Mouse (Mus musculus) urinary bladder, postnatal 10 days (tissue): Measurements from ENCODE around the gene Lancl2.

Experiments
- DNase-seq: peaks from one replicate; pipeline ENCODE4 v3.0.0; 2022; ENCODE audit warnings: low spot score

Gene Lancl2

DNA sequence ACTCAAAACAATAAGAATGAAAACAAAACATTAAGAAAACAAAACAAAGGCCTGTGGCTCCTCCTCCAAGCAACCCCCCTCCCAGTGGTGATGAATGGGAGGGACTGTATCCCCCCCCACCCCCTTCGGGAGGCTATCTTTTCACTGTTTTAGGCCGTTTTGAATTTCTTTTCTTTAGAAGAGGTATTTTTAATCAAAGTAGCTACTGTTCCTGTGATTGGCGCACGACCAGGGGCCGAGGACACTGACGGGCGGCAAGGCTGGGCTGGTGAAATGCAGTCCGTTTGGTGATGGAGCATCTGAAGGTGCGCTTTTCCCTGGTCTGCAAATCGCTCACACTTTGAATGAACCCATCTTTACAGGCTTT lies at the start of gene Lancl2:
TSS of gene Lancl2 (plus strand) at position 165 of the 367 bp plus-strand sequence.
- no peak for DNase-seq

DNA sequence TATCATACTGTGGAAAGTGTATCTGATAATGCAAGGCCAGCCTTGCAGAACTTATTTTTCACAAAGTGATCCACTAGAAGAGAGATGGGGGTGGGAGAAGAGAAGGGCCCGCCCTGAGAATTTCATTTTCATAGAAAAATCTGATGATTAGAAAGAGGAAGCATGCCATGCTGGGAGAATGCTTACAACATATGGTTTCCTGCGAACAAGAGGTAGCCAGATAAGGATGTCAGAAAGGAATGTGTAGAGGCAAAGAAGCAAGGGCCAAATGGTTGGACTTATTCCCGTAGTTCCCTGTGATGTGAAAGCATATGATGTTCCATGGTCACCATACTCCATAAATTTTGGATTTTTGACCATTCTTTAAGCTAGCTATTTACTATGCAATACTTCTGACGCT lies 41.0 kb upstream of the Lancl2 start:
- DNase-seq: no peak

DNA sequence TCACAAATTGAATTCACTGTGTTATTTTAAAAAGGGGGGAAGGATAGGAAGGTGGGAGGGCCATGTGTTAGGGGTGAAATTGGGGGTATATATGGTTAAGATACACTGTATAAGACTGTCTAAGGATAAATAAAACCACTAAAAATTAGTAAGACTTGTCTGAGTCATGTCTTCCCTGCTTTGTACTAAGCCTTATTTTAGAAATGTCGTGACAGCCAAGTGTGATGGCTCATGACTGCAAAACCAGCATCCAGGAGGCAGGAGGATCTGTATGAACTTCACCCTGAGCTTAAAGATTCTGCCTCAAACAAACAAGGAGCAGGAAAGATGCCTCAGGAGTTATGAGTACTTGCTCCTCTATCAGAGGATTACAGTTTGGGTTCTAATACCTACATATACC lies 18.2 kb upstream of the Lancl2 start:
- DNase-seq: no peak

DNA sequence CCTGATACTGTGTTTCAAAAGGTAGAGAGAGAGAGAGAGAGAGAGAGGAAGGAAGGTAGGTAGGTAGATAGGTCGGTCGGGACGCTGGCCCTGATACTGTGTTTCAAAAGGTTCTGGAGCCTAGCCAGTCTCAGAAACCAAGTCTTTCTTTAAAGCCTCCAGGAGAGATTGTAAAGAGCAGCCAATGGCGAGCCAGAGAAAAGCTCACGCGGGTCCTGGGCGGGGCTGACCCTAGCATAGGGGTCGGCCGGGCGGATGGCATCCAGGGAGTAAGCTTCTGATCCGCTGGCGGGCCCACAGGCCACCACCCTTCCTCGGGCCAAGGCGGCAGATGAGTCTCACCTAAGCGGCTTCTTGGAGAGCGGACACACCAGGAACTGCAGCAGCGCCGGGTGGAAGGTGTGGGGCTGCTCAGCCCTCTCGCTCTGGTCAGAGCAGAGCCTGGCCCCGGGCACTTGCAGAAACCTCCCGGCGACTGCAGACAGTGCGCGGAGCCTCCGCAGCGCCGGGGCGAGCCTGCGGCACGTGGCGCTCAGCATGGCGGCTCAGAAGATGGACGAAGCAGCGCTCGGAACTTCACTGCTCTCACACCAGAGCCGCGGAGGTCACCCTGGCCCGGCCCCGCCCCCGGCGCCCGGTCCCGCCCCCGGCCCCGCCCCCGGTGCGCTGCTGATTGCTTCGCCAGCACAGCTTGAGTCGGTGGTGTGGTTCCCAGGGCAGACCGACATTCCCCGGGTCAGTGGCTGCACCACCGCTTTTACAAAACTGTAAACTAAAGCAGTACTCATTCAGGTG lies 10.7 kb upstream of the Lancl2 start, which contains the start of gene Pyurf:
TSS of gene Pyurf (minus strand) at position 612 of the 795 bp plus-strand sequence.
- DNase-seq: peak; percentile 34

DNA sequence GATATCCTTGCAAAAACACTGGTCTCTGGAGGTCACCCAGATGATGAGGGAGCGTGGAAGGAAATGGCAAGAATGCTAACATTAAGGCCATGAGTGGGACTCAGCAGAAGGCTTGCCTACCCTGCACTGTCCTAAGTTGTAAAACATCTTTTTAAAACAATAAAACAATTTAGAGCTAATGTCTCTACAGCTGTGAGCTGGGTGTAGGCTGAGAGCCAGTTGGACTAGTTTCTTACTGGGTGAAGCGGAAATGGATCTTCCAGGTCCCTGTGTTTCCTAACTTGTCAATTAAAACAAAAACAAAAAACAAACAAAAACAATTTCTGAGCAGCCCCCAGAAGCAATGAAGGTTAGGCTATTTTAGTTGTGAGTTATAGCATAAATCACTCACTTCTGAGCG lies 9.2 kb upstream of the Lancl2 start:
- DNase-seq: no peak

DNA sequence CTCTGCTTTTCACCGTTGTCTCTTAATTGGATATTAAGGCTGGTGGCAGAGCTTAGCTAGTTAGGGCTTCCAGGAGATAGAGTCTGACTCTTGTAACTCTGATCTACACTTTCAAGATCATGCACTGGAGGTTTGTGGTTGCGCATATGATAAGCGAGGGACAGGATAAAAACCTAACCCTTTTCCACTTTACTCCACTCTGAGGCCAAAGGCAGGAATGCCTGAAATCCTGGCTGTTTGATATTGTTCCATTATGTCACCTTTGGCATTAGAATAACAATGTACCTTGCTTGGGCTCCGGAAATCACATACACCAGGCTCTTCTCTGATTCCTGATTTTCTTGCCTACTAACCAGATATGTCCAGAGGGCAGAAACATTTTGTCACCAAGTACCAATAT lies 654 bp upstream of the Lancl2 start:
- DNase-seq: no peak

DNA sequence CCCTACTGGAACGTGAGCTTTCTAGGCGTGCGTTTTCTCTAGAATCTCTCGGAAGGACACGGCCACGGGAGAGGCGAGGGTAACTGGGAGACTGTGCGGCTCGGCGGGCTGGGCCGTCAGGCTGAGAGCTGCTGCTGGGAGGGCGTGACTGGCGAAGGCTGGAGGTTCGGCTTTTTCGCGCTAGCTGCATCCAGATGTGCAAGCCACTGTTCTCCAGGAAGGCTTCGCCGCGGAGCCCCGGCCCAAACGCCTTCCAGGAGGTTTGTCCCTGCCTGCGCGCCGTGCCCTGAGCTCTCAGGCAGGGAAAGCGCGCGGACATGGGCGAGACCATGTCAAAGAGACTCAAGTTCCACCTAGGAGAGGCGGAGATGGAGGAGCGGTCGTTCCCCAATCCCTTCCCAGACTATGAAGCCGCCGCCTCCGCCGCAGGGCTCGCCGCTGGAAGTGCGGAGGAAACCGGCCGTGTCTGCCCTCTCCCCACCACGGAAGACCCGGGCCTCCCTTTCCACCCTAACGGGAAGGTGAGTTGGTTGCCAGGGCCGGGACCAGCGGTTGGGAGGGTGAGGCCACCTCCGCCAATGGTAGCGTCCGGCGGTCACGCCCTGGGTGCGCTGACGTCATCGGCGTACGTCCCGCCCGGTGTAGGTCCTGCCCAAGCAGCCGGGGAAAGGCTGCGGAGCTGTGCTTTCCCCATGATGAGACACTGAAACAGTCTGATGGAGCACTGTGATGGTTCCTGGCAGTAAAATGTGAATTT lies 581 bp downstream of the Lancl2 start:
- DNase-seq: peak; percentile 81

DNA sequence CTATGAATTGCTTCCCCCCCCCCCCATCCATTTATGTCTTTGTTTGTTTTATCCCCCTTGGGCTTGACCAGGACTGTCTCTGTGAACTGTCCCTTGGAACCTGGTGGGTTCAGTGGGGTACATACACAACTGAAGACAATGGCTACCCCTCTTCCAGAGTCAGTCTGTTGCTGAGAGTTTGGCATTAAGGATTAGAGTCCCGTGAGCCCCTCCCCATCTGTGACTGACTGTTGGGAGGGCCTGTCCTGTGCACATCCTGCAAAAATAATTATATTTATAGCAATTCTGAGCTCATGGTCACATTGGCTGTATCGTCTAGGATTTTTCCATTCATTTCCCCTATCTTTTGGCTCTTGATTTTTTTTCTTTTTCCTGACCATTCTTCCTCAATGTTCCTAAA lies 1.4 kb downstream of the Lancl2 start:
- DNase-seq: no peak

DNA sequence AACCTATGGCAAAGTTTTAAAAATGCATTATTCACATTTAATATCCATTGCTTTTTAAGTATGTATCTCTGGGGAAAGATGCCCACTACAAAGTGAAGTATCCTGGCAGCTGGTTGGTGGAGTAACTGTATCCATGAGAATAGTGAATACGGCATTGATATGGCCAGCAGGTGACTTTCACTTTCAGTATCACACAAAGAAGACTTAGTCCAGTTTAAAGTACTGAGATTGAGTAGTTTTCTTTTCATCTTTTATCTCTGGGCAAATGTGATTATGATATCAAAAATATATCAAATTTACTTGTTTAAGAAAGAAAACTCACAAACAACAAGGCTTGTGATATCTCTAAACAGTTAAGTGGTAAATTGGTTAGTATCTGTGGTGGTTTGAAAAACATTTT lies 4.4 kb downstream of the Lancl2 start:
- DNase-seq: no peak

DNA sequence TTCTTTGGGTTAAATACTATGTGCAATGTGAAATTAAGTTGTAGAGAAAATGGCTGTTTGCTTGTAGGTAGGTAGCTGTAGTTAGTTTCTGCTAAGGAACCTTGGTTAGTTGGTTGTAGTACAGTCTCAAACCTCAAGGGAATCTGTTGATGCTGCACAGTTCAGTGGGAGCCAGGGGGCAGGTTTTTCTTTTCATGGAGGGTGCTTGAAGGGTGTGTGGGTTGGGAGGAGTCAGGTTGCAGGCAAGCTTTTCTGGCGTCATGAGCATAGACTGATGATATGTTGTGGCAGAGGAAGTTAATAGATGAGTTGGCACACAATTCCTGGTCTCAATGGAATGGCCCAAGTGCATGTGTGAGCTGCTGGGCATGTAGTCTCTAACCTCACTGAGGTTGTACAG lies 9.4 kb downstream of the Lancl2 start:
- DNase-seq: no peak

DNA sequence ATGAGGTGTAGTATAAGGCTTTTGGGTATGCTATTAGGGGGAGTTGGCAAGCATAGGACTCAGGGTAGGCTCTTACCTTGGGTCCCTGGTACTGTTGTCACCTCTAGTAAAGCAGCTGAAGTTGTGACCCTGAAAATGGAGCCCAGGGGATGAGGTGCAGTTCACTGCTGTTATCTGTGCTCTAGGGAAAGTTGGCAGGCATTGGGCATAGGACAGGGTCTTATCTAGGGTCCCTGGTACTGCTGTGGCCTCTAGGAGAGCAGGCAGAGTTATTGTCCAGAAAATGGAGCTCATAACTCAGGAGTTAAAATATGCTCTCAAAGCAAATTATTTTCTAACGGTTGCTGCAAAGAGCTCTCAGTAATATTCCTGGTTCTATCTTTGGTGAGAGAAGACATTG lies 19.0 kb downstream of the Lancl2 start:
- DNase-seq: no peak

DNA sequence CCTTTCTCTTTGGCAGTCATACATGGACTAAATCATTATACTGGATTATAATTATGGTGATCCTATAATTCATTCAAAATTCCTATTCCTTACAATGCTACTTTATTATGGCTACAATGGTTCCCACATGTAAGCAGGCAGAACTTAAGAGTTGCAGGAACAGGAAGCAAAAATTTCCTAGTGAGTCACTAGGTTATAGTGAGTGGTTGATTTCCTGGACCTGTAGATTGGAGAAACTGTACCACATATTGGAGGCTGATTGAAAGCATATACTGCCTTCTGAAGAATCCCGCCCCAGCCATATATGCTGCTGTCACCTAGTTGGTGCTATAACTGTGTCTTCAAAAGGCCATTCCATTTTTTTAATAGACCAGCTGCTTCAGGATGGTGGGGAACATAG lies 40.4 kb downstream of the Lancl2 start:
- no peak for DNase-seq

DNA sequence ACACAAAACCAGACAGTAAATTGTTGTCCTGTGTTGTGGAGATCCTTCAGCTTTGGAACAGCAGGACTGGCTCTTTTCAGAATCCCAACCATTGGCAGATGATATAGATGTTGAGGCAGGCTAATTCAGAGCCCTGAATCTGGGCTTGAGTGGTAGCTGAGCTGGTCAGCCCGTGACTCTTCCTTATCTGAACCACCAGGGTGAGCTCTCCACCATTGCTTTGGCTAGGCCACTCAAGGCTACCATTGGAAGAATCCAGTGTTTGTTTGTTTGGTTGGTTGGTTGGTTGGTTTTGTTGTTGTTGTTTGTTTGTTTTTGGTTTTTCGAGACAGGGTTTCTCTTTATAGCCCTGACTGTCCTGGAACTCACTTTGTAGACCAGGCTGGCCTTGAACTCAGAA lies 41.0 kb downstream of the Lancl2 start:
- DNase-seq: no peak

DNA sequence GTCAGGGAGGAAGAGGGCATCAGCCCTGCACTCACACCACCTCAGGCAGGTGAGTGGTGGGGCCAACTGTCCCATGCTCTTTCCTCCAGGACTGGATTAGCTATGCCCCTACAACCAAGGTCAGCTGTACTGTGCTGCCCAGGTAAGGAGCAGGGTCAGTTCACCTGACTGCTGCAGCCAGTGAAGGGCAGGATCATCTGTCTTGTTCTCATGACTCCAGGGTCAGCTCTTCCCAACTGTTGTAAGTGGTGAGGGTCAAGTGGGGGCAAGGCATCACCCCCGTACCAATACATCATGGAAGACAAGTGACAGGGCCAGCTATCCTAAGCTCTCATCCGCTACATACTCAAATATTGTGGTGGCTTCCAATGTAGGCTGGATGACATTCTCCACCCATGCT lies 41.8 kb downstream of the Lancl2 start:
- DNase-seq: no peak

DNA sequence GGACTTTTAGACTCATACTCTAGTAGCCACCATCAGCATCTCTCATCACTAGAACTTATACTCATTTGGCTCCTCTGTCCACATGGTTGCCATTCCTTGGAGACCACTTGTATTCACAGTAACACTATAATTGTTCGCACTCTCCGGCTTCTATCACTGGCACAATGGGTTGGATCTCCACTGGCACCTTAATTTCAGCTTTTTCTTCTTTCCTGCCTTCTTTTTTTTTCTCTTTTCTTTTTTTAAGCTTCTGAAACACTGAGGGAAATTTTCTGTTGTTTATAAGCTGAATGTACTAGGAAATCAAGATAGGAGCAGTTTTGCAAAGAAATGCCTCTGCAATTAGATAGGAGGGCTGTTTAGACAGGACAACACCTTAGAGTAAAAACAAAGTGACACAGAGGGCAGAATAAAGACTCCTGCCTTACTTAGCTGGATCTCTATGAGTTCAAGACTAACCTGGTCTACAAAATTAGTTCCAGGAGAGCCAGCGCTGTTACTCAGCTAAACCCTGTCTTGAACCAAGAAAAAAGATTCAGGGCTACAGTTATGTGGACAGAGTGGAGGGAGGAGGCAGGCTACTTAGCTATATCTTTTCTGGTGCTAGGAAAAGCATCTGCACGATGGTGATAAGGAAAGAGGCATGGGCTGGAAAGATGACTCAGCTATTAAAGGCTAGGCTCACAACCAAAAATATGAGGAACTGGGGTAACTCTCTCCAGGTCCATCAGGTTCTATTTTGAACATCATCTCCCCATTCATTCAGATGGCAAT lies 42.8 kb downstream of the Lancl2 start:
- no peak for DNase-seq

DNA sequence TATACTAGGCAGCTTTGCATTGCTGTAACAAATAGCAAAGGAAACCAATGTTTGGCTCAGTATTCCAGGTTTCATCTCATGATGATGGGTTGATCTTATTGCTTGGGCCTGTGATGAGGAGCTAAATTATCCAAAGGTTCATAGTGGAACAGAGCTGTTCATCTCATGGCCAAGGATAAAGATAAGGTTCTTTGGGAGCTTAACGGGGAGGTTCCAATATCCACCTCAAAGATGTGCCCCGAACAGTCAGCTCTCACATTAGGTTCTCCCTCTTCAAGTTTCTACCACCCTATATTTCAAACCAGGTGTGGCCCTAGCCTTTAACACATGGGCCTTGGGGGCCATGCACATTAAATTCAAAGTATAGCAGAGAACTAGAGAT lies 43.4 kb downstream of the Lancl2 start:
- no peak for DNase-seq

DNA sequence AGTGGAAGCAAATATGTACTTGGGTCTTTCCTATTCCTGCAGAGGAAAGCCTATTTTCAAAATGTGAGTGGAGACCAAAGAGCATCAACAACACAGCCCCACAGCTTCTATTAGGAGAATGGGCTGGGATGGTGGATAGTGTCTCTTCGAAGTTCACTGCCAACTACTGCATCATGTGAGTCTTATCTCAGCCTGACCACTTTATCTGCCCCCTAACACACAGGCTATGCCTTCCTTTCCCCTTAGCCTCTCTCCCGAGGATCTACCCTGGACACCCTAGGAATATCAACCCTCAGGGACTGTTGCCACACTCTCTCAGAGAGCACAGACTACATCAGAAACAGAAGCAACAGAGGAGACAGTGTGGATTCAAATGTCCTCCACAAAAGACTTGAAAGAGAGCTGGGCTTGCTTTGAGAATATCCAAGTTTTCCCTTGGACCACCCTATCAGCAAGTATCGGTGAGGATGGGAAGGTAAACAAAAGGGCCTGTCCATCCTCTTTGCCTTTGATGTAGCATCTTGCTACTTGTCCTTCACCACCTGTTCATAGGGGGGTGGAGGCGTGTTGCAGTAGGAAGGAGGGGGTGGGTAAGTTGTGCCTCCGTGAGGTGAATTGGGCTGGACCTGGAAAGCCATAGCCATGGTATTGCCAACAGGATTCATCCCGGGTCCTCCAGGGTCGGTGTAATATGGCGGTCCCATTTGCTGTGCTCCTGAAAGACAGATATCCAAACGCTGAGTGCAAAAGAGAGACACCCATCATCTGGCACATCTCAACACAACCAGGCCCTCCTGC lies 51.8 kb downstream of the Lancl2 start:
- DNase-seq: no peak

DNA sequence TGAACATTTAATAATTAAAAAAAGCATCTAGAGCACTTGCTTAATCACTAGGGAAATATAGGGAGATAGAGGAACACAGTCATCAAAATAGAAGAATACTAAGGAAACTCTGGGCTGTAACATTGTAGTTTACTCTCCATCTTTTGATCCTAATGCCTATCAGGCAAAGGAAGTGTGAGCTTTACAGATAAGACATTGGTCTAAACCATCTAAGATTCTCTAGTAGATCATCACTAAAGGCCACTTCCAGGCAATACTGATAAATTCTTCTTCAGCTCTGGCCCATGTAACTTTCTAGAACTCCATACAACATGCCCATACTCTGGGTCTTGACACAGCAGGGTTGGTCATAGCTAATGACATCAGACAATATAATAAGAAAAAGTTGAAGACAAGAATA lies 60.7 kb downstream of the Lancl2 start:
- no peak for DNase-seq

DNA sequence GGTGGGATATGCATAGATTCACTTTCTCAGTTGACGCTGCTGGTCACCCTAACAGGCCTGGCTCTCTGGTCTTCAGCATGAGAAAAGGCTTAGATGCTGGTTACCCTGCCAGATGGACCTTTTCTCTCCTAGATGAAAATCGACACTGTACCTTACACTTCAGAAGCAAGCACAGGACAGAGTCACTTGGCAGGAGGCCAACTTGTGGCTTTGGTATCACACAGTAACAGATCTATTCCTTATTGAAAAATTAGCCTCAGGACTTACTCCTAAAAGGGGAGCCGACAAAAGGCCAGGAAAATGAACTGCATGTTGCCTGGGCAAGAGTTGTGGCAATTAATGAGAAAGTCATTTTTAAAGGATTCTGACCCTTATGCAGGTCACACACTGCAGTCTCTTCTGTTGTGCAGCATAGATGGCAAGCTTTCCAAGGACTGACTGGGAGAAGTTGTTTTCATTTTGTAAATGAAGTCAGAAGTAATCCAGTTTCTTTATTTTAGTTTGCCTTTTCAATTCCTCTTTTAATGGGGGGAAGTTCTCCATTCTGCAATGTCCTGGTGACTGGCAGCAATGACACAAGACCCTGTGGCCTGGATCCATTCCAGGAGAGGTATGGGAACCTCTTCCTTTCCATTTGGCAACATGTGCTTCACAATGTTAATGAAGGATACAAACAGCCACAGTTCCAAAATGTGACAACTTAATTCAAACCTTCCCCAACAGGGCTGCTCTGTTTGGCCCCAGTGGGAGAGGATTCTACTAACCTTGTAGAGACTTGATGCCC lies 62.9 kb downstream of the Lancl2 start:
- DNase-seq: no peak

DNA sequence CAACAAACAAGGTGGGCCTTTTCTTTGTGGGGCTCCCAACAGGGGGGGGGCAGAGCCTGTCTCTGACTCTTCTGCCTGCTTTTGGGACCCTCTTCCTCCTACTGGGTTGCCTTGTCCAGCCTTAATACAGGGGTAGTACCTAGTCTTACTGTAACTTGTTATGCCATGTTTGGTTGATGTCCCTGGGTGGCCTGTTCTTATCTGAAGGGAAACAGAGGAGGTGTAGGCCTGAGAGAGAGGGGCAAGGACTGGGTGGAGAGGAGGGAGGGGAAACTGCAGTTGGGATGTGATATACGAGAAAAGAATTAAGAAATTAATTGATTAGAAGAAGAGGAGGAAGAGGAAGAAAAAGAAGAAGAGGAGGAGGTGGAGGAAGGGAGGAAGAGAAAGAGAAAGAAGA lies 63.9 kb downstream of the Lancl2 start:
- no peak for DNase-seq
